Mouse (Mus musculus): ENCODE measurements around the gene Tmem216. TPM values are rescaled to one million over a fixed set of nuclear protein-coding genes. Genes with fewer than 3 reads are reported as not detected.

The Tmem216 gene
- polyA plus RNA-seq, 1 experiment from 2014 or later = 39.8 TPM

DNA sequence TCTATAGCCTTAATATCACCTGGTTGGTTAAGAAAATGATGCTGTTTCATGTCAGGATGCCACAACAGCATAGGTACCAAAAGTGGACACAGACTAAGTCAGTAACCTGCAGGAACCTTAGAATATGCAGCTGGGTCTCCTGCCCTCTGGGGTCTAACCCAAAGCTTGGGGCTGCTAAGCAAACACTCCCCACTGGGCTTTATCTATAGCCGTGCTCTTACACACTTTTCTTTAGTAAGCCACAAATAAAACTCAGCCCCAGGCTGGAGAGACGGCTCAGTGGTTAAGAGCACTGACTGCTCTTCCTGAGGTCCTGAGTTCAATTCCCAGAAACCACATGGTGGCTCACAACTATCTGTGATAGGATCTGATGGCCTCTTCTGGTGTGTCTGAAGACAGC lies 963 bp upstream of the Tmem216 start:
- H3K9ac ChIP-seq (ENCODE audit: low read length) = no peak overlapping the region
- no peaks in the 10 kb centered on the region for H3K27me3 ChIP-seq (ENCODE audit: control insufficient read depth, insufficient read depth, low read depth, low read length)
- no peaks in the 10 kb centered on the region for H3K36me3 ChIP-seq (ENCODE audit: control insufficient read depth, insufficient read depth, low read length)
- 63% methylated on average over 2 of the region's 2 CpGs for WGBS
- no peak overlapping the region for H3K4me3 ChIP-seq (ENCODE audit: low read length)
- no peak overlapping the region for H3K4me2 ChIP-seq (ENCODE audit: low read depth, low read length)
- ATAC-seq (ENCODE audit: low read depth) = no peak
- peaks cover 6% of the 10 kb centered on the region for H3K4me1 ChIP-seq (replicated peaks; ENCODE audit: control insufficient read depth, insufficient read depth, low read length)
- H3K27ac ChIP-seq (ENCODE audit: low read length) = no peak overlapping the region
- H3K9me3 ChIP-seq (ENCODE audit: control insufficient read depth, low read length) = no peaks in the 10 kb centered on the region

DNA sequence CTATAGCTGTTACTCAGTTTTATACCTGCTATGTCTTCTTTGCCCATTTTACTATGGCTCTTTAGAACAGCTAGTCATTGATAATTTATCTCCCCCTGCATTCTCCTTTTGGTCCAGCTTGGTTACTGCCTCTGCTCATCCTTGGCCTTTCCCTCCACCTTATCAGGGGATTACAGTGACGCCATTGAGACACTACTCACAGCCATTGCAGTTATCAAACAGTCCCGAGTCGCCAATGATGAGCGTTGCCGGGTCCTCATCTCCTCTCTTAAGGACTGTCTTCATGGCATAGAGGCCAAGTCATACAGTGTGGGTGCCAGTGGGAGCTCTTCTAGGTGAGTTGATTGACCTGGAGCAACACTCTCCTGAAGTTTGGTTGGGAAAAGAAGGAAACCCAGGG lies 16.6 kb downstream of the Tmem216 start:
- no peaks in the 10 kb centered on the region for H3K4me1 ChIP-seq (replicated peaks; ENCODE audit: control insufficient read depth, insufficient read depth, low read length)
- no peak overlapping the region for H3K4me2 ChIP-seq (ENCODE audit: low read depth, low read length)
- H3K27me3 ChIP-seq (ENCODE audit: control insufficient read depth, insufficient read depth, low read depth, low read length) = no peaks in the 10 kb centered on the region
- H3K9ac ChIP-seq (ENCODE audit: low read length) = no peak overlapping the region
- no peaks in the 10 kb centered on the region for H3K9me3 ChIP-seq (ENCODE audit: control insufficient read depth, low read length)
- ATAC-seq (ENCODE audit: low read depth) = no peak
- WGBS = 90% methylated on average over 5 of the region's 5 CpGs
- peaks cover 65% of the 10 kb centered on the region for H3K36me3 ChIP-seq (ENCODE audit: control insufficient read depth, insufficient read depth, low read length)
- no peak overlapping the region for H3K27ac ChIP-seq (ENCODE audit: low read length)
- H3K4me3 ChIP-seq (ENCODE audit: low read length) = no peak overlapping the region

DNA sequence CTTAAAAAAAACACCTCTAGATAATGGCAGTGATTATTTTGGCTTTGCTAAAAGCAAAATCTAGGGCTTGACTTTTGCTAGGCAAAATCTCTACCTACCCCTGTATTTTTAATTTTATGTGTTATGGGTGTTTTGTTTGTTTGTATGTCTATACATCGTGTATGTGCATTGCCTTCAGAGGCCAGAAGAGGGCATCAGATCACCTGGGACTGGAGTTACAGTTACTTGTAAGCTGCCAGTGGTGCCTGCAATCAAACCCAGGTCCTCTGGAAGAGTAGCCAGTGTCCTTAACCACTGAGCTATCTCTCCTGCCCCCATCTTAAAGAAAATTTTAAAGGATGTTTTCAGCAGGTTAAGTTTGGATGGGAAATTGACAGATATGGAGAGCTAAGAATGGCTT lies 26.0 kb downstream of the Tmem216 start:
- Histone ChIP-seq H3K27ac (ENCODE audit: low read length) (no peak overlapping the region), H3K27me3 (ENCODE audit: control insufficient read depth, insufficient read depth, low read depth, low read length) (no peaks in the 10 kb centered on the region), H3K36me3 (ENCODE audit: control insufficient read depth, insufficient read depth, low read length) (peaks cover 36% of the 10 kb centered on the region), H3K9me3 (ENCODE audit: control insufficient read depth, low read length) (no peaks in the 10 kb centered on the region), H3K4me2 (ENCODE audit: low read depth, low read length) (no peak overlapping the region), H3K9ac (ENCODE audit: low read length) (no peak overlapping the region), H3K4me3 (ENCODE audit: low read length) (no peak overlapping the region), H3K4me1 (replicated peaks; ENCODE audit: control insufficient read depth, insufficient read depth, low read length) (peaks cover 9% of the 10 kb centered on the region)
- WGBS = 92% methylated on average over 1 of the region's 1 CpGs
- no peak for ATAC-seq (ENCODE audit: low read depth)

DNA sequence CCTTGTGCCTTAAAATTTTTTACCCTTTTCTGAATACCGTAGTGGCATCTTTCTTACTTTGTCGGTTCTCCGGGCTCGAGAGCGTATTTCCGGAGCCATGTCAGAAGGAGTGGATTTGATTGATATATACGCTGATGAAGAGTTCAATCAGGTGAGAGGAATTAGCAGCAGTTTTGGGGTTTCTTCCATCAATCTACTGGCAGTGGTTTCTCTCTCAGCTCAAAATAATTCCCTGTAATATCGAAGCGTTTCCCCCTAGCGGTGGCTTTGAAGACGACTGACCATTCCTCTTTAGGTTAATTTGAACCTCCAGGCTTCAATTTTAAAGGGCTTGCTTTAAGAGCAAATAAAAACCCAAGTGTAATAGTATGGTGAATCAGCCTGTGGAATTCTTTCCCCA lies 30.1 kb downstream of the Tmem216 start, which contains the start of gene Sdhaf2:
TSS of gene Sdhaf2 (minus strand) at position 233 of the 400 bp plus-strand sequence.
- H3K27ac ChIP-seq (ENCODE audit: low read length) = peak within 1 kb of the TSS; percentile 98
- H3K4me1 ChIP-seq (replicated peaks; ENCODE audit: control insufficient read depth, insufficient read depth, low read length) = peaks cover 15% of the 10 kb centered on the region
- H3K4me2 ChIP-seq (ENCODE audit: low read depth, low read length) = peak within 1 kb of the TSS; percentile 81
- H3K36me3 ChIP-seq (ENCODE audit: control insufficient read depth, insufficient read depth, low read length) = peaks cover 11% of the 10 kb centered on the region
- H3K9me3 ChIP-seq (ENCODE audit: control insufficient read depth, low read length) = no peaks in the 10 kb centered on the region
- H3K9ac ChIP-seq (ENCODE audit: low read length) = peak within 1 kb of the TSS; percentile 100
- peak within 1 kb of the TSS; percentile 97 for H3K4me3 ChIP-seq (ENCODE audit: low read length)
- 0% methylated on average over 11 of the region's 11 CpGs for WGBS
- no peaks in the 10 kb centered on the region for H3K27me3 ChIP-seq (ENCODE audit: control insufficient read depth, insufficient read depth, low read depth, low read length)
- no peak for ATAC-seq (ENCODE audit: low read depth)

DNA sequence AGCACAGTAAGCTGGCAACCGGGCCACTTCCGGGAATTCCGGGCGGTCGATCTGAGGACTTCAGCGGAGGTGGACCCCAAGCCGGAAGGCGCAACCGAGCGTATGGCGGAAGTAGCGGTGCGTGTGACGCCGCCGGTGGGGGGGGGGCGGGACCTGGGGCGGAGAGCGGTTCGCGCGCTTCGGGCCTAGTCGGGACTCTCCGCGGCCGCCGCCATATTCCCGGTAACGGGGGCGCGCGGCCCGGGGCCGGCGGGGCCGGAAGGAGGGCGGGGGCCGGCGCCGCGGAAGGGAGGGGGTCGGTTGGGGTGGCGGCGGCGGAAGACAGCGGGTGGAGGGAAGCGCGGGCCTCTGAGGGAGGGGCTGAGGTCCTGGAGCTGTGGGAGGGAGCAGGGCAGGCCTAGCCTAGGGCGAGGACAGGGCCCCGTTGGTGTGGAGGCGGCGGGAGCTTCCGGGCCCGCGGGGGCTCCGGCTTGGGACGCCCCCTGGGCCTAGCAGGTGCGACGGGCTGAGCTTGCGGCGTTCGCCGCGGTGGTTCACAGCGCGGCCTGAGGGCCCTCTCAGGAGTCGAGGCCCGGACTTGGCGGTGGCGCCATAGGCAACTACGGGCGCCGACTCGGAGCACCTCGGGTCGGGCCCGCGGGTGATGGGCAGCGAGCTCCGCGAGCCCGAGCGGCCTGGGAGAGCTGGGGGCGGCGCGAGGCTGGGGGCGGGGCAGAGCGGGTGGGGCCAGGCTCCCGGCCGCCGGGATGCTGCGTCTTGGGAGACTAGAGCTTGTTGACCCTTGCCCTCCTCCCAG lies 30.7 kb downstream of the Tmem216 start, which contains the start of gene Cpsf7:
TSS of gene Cpsf7 (plus strand) at position 161 of the 796 bp plus-strand sequence.
- peaks cover 15% of the 10 kb centered on the region for H3K4me1 ChIP-seq (replicated peaks; ENCODE audit: control insufficient read depth, insufficient read depth, low read length)
- peak within 1 kb of the TSS; percentile 98 for H3K27ac ChIP-seq (ENCODE audit: low read length)
- under 1% methylated on average over 62 of the region's 93 CpGs for WGBS
- peak; percentile 97 for ATAC-seq (ENCODE audit: low read depth)
- H3K9ac ChIP-seq (ENCODE audit: low read length) = peak within 1 kb of the TSS; percentile 100
- peaks cover 7% of the 10 kb centered on the region for H3K36me3 ChIP-seq (ENCODE audit: control insufficient read depth, insufficient read depth, low read length)
- no peaks in the 10 kb centered on the region for H3K27me3 ChIP-seq (ENCODE audit: control insufficient read depth, insufficient read depth, low read depth, low read length)
- H3K4me2 ChIP-seq (ENCODE audit: low read depth, low read length) = peak within 1 kb of the TSS; percentile 81
- peak within 1 kb of the TSS; percentile 97 for H3K4me3 ChIP-seq (ENCODE audit: low read length)
- H3K9me3 ChIP-seq (ENCODE audit: control insufficient read depth, low read length) = no peaks in the 10 kb centered on the region

DNA sequence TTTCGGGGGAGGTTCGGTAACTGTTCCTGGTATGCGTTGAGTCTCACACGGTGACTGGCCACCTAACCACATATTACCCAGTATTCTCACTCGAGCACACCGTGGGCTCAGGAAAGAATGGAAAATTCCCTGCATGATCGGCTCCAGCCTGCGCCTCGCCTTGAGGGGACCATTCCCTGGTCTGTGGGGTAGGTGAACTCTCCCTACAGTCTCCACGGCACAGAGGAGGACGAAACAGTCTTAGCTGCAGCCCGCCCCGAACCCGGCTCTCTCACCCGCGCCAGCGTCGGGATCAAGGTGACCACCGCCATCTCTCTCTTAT lies 31.3 kb downstream of the Tmem216 start:
- 1% methylated on average over 19 of the region's 19 CpGs for WGBS
- Histone ChIP-seq H3K27ac (ENCODE audit: low read length) (peak overlapping the region; percentile 98), H3K4me1 (replicated peaks; ENCODE audit: control insufficient read depth, insufficient read depth, low read length) (peaks cover 15% of the 10 kb centered on the region), H3K4me3 (ENCODE audit: low read length) (peak overlapping the region; percentile 97), H3K36me3 (ENCODE audit: control insufficient read depth, insufficient read depth, low read length) (peaks cover 3% of the 10 kb centered on the region; the same call in 1 of the 2 replicates), H3K9me3 (ENCODE audit: control insufficient read depth, low read length) (no peaks in the 10 kb centered on the region), H3K27me3 (ENCODE audit: control insufficient read depth, insufficient read depth, low read depth, low read length) (no peaks in the 10 kb centered on the region), H3K9ac (ENCODE audit: low read length) (peak overlapping the region; percentile 100), H3K4me2 (ENCODE audit: low read depth, low read length) (peak overlapping the region; percentile 81)
- ATAC-seq (ENCODE audit: low read depth) = no peak

- H3K4me1 ChIP-seq (replicated peaks; ENCODE audit: control insufficient read depth, insufficient read depth, low read length) = peaks cover 15% of the 10 kb centered on the region
- H3K27ac ChIP-seq (ENCODE audit: low read length) = no peak overlapping the region
- H3K9ac ChIP-seq (ENCODE audit: low read length) = no peak overlapping the region
- ATAC-seq (ENCODE audit: low read depth) = no peak
- no peaks in the 10 kb centered on the region for H3K27me3 ChIP-seq (ENCODE audit: control insufficient read depth, insufficient read depth, low read depth, low read length)
- no peak overlapping the region for H3K4me3 ChIP-seq (ENCODE audit: low read length)
- H3K4me2 ChIP-seq (ENCODE audit: low read depth, low read length) = no peak overlapping the region
- WGBS = 65% methylated on average over 5 of the region's 5 CpGs
- H3K9me3 ChIP-seq (ENCODE audit: control insufficient read depth, low read length) = no peaks in the 10 kb centered on the region
- peaks cover 3% of the 10 kb centered on the region; the same call in 1 of the 2 replicates for H3K36me3 ChIP-seq (ENCODE audit: control insufficient read depth, insufficient read depth, low read length)
Measured at GRCm38 (mm10) chr19:10523483-10524080, 32.5 kb downstream of the Tmem216 start.

- Histone ChIP-seq H3K27me3 (ENCODE audit: control insufficient read depth, insufficient read depth, low read depth, low read length) (no peaks in the 10 kb centered on the region), H3K9me3 (ENCODE audit: control insufficient read depth, low read length) (no peaks in the 10 kb centered on the region), H3K4me3 (ENCODE audit: low read length) (no peak overlapping the region), H3K36me3 (ENCODE audit: control insufficient read depth, insufficient read depth, low read length) (peaks cover 1% of the 10 kb centered on the region; the same call in 1 of the 2 replicates), H3K27ac (ENCODE audit: low read length) (no peak overlapping the region), H3K4me2 (ENCODE audit: low read depth, low read length) (no peak overlapping the region), H3K9ac (ENCODE audit: low read length) (no peak overlapping the region), H3K4me1 (replicated peaks; ENCODE audit: control insufficient read depth, insufficient read depth, low read length) (peaks cover 14% of the 10 kb centered on the region)
- no peak for ATAC-seq (ENCODE audit: low read depth)
- WGBS = 75% methylated on average over 1 of the region's 1 CpGs
Measured at GRCm38 (mm10) chr19:10521926-10522325, 34.1 kb downstream of the Tmem216 start.

DNA sequence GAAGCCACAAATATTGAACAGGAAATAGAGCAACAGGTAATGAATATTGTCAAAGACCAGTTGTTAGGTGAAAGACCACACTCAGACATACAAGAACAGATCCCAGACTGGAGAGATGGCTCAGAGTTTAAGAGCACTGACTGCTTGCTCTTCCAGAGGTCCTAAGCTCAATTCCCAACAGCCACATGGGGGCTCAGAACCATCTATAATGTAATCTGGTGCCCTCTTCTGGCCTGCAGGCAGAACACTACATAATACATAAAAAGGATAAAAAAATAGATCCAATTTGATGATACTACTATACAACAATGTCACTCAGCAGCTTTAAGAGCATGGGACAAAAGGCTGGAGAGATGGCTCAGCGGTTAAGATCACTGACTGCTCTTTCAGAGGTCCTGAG lies 35.7 kb downstream of the Tmem216 start:
- H3K4me3 ChIP-seq (ENCODE audit: low read length) = no peak overlapping the region
- H3K27me3 ChIP-seq (ENCODE audit: control insufficient read depth, insufficient read depth, low read depth, low read length) = no peaks in the 10 kb centered on the region
- 49% methylated on average over 1 of the region's 1 CpGs for WGBS
- H3K36me3 ChIP-seq (ENCODE audit: control insufficient read depth, insufficient read depth, low read length) = peaks cover 6% of the 10 kb centered on the region
- no peaks in the 10 kb centered on the region for H3K9me3 ChIP-seq (ENCODE audit: control insufficient read depth, low read length)
- H3K27ac ChIP-seq (ENCODE audit: low read length) = no peak overlapping the region
- peaks cover 6% of the 10 kb centered on the region for H3K4me1 ChIP-seq (replicated peaks; ENCODE audit: control insufficient read depth, insufficient read depth, low read length)
- no peak overlapping the region for H3K9ac ChIP-seq (ENCODE audit: low read length)
- ATAC-seq (ENCODE audit: low read depth) = no peak
- H3K4me2 ChIP-seq (ENCODE audit: low read depth, low read length) = no peak overlapping the region
